Comparison of ENCODE assay signal across 8 mouse cellular contexts in the genomic region with DNA sequence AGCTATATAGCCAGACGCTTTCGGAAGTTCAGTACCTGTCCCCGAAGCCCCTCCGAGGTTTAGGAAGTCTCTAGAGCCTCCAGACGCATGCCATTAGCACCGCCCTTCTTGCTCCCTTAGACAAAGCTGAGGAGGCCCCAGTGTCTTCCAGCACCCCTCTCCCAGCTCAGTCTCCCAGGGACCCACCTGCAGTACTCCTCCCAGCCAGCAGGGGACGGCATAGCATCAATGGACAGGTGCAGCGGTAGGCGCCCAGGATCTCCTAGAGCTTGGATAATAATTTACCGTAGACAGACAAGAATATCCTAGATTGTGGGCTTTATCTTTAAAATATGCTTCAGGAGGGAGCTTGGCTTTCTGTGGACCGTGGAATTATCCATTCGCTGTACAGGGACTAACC. TPM values are rescaled to one million over a fixed set of nuclear protein-coding genes. Genes with fewer than 3 reads are reported as not detected.
DNase-seq lines count a peak whose midpoint lies in the region; ATAC-seq and TF ChIP-seq lines count a peak whose summit lies in the region.
"Had no signal": no experiment of that assay in that cellular context is flagged by ENCODE, and none has a peak within 500 bp of the region (broad histone marks: within the 10 kb centered on the region; RNA-seq: fewer than 3 reads in every experiment).

No protein-coding gene starts in this region.

- no peaks in the 10 kb centered on the region for H3K9me3 ChIP-seq in intestine, embryonic 14.5 days (ENCODE audit: control insufficient read depth, low read length)
- H3K9me3 ChIP-seq in midbrain, embryonic 11.5 days (ENCODE audit: control insufficient read depth, low read length), result no peaks in the 10 kb centered on the region
- H3K9me3 ChIP-seq: limb, embryonic 15.5 days had no signal

- no peak overlapping the region for H3K4me3 ChIP-seq in cerebellum, adult 2 months (replicated peaks; ENCODE audit: insufficient read depth, low read depth, low read length)
- no peak overlapping the region for H3K4me3 ChIP-seq in intestine, embryonic 14.5 days (ENCODE audit: low read depth, low read length)
- H3K4me3 ChIP-seq in midbrain, embryonic 11.5 days (ENCODE audit: low read depth, low read length), result no peak overlapping the region
- no peak overlapping the region for H3K4me3 ChIP-seq in small intestine, adult 2 months (ENCODE audit: low read depth, low read length)
- H3K4me3 ChIP-seq: limb, embryonic 15.5 days had no signal

- no peak overlapping the region for H3K9ac ChIP-seq in intestine, embryonic 14.5 days (ENCODE audit: low read length)
- H3K9ac ChIP-seq in midbrain, embryonic 11.5 days (ENCODE audit: low read length), result no peak overlapping the region
- H3K9ac ChIP-seq: limb, embryonic 15.5 days had no signal

- H3K36me3 ChIP-seq in intestine, embryonic 14.5 days (ENCODE audit: control insufficient read depth, insufficient read depth, low read length), result no peaks in the 10 kb centered on the region
- no peaks in the 10 kb centered on the region for H3K36me3 ChIP-seq in midbrain, embryonic 11.5 days (ENCODE audit: control insufficient read depth, insufficient read depth, low read length)
- H3K36me3 ChIP-seq in small intestine, adult 2 months (ENCODE audit: control insufficient read depth, insufficient read depth, low read length), result no peaks in the 10 kb centered on the region
- H3K36me3 ChIP-seq: limb, embryonic 15.5 days had no signal

- in situ Hi-C loops in Patski (cut with MboI; ENCODE audit: low pct_unique_long_range_greater_than_20kb), result loop anchor here (5.0 to 25.0 kb wide), 4 partner anchors 45 to 400 kb away; partner anchors contain the start of genes Inafm2 and Plcb2

- POLR2A ChIA-PET in Patski (lab: Charles Lee), result interaction anchor here (1.1 to 1.8 kb wide), 2 partner anchors 136 to 151 kb away, joined by 3 to 4 read pairs; no protein-coding TSS in a partner anchor

- no peak for ATAC-seq in Patski
- peak; percentile 49; the same call in 1 of the 2 replicates for ATAC-seq in intestine, embryonic 14.5 days (replicated peaks; ENCODE audit: low FRiP score, low TSS enrichment, low read depth)
- ATAC-seq in midbrain, embryonic 11.5 days (ENCODE audit: low FRiP score), result peak; percentile 52

- H3K4me2 ChIP-seq in intestine, embryonic 14.5 days (ENCODE audit: low read length), result no peak overlapping the region
- H3K4me2 ChIP-seq in midbrain, embryonic 11.5 days, result no peak overlapping the region
- H3K4me2 ChIP-seq: limb, embryonic 15.5 days had no signal

- no peak for DNase-seq in Patski (ENCODE audit: low read depth, low spot score)
- DNase-seq in cerebellum, adult 2 months, result peak; percentile 68 to 83
- peak; percentile 79 for DNase-seq in gastrocnemius, adult 18-20 months (ENCODE audit: low spot score)
- DNase-seq in intestine, embryonic 14.5 days (ENCODE audit: low spot score), result peak; percentile 96
- peak; percentile 58 to 64 for DNase-seq in left cerebral cortex, postnatal 25 days (ENCODE audit: low spot score in 2 of 2)
- peak; percentile 96 for DNase-seq in midbrain, embryonic 11.5 days (ENCODE audit: low spot score, missing footprints)

- H3K27me3 ChIP-seq in Patski, result no peaks in the 10 kb centered on the region
- no peaks in the 10 kb centered on the region for H3K27me3 ChIP-seq in cerebellum, adult 2 months (ENCODE audit: control insufficient read depth, insufficient read depth, low read length)
- no peaks in the 10 kb centered on the region for H3K27me3 ChIP-seq in intestine, embryonic 14.5 days (replicated peaks; ENCODE audit: control insufficient read depth, insufficient read depth, low read length)
- no peaks in the 10 kb centered on the region for H3K27me3 ChIP-seq in midbrain, embryonic 11.5 days (ENCODE audit: control insufficient read depth, insufficient read depth, low read length)
- H3K27me3 ChIP-seq in small intestine, adult 2 months (ENCODE audit: control insufficient read depth, insufficient read depth, low read length), result no peaks in the 10 kb centered on the region
- H3K27me3 ChIP-seq: limb, embryonic 15.5 days had no signal

- peak; percentile 98 for TF ChIP-seq CTCF in Patski (IDR thresholded peaks at IDR 0.05)
- peak; percentile 95 for TF ChIP-seq CTCF in cerebellum, adult 2 months (IDR thresholded peaks at IDR 0.05; ENCODE audit: borderline replicate concordance, insufficient read depth, low read depth, low read length)
- peak; percentile 98 for TF ChIP-seq CTCF in small intestine, adult 2 months (IDR thresholded peaks at IDR 0.05; ENCODE audit: extremely low read depth, insufficient read length, insufficient replicate concordance, low read depth, low read length)

- no peak for TF ChIP-seq POLR2A in cerebellum, adult 2 months (IDR thresholded peaks at IDR 0.05; ENCODE audit: borderline replicate concordance, insufficient read depth, low read length)
- TF ChIP-seq POLR2A in small intestine, adult 2 months (IDR thresholded peaks at IDR 0.05; ENCODE audit: low read depth, low read length), result no peak

- CTCF ChIA-PET in Patski (lab: Charles Lee), result interaction anchor here (0.7 to 4.1 kb wide), 30 partner anchors 9 to 274 kb away, joined by 3 to 52 read pairs (median 4); partner anchors contain the start of gene Bmf

- WGBS in cerebellum, adult 2 months, result 18% methylated on average over 12 of the region's 12 CpGs
- 19% methylated on average over 12 of the region's 12 CpGs for WGBS in intestine, embryonic 14.5 days
- WGBS in midbrain, embryonic 11.5 days, result 16% methylated on average over 12 of the region's 12 CpGs
- 17% methylated on average over 12 of the region's 12 CpGs for whole genome bisulfite sequencing in small intestine, adult 2 months

- H3K27ac ChIP-seq in cerebellum, adult 2 months (ENCODE audit: insufficient read depth, low read length), result no peak overlapping the region
- no peak overlapping the region for H3K27ac ChIP-seq in intestine, embryonic 14.5 days (ENCODE audit: low read depth)
- no peak overlapping the region for H3K27ac ChIP-seq in midbrain, embryonic 11.5 days (ENCODE audit: low read depth, low read length)
- no peak overlapping the region for H3K27ac ChIP-seq in small intestine, adult 2 months (ENCODE audit: insufficient read depth, low read depth, low read length)
- H3K27ac ChIP-seq: limb, embryonic 15.5 days had no signal

- no peaks in the 10 kb centered on the region for H3K4me1 ChIP-seq in cerebellum, adult 2 months (ENCODE audit: control insufficient read depth, insufficient read depth, low read length)
- peaks cover 17% of the 10 kb centered on the region for H3K4me1 ChIP-seq in intestine, embryonic 14.5 days (replicated peaks; ENCODE audit: control insufficient read depth, insufficient read depth, low read length)
- H3K4me1 ChIP-seq in midbrain, embryonic 11.5 days (ENCODE audit: control insufficient read depth, insufficient read depth, low read length), result no peaks in the 10 kb centered on the region
- peaks cover 24% of the 10 kb centered on the region for H3K4me1 ChIP-seq in small intestine, adult 2 months (ENCODE audit: control insufficient read depth, insufficient read depth, insufficient read length, low read length)

- intact Hi-C loops in left cerebral cortex, postnatal 25 days (cut with DNase I), result loop anchor here (1.0 to 5.0 kb wide), 3 partner anchors 60 to 395 kb away; partner anchors contain the start of gene Bmf

RNA-seq across cellular contexts. Expression of gene Srp14, which starts 7.4 kb away (rescaled TPM):
- polyA plus RNA-seq in Patski (2021), result 254 TPM
- 219 and 221 TPM in 2 replicates for polyA plus RNA-seq in cerebellum, adult 2 months (2012; rRNA removed)
- total RNA-seq in gastrocnemius, adult 18-20 months (2021), result 100 to 1,000 TPM; 131 to 142 TPM
- 203 and 215 TPM in 2 replicates for polyA plus RNA-seq in intestine, embryonic 14.5 days (2014; fragmentation: Nextera tagmentation; extraction: Ambion mirVana)
- 100 to 1,000 TPM; 153 to 154 TPM for total RNA-seq in left cerebral cortex, postnatal 25 days (2021)
- 281 and 293 TPM in 2 replicates for polyA plus RNA-seq in midbrain, embryonic 11.5 days (2014; fragmentation: Nextera tagmentation; extraction: Ambion mirVana)
- 10.9 and 16.3 TPM in 2 replicates for polyA plus RNA-seq in small intestine, adult 2 months (2012; rRNA removed)

Comparison
In these comparisons a context has a peak if more than half of its experiments do, and no peak if none do; other contexts are left out.
1. RNA of gene Srp14, which starts 7.4 kb away (polyA plus RNA-seq): 281 to 293 TPM in midbrain, embryonic 11.5 days, 254 TPM in Patski (single experiment), 219 to 221 TPM in cerebellum, adult 2 months and 203 to 215 TPM in intestine, embryonic 14.5 days; 10.9 to 16.3 TPM in small intestine, adult 2 months; every median in the first group is over 10 times any median in the second.
2. Peak in every context shown above with its lines, with median percentiles within 50 percentile points of each other: CTCF ChIP-seq.